Mouse (Mus musculus): ENCODE measurements at regions not wholly inside any gene's neighbourhood (a gene's known extent, or its start where the extent isn't known, plus 50 kb on each side); places are given as distances from the start of the nearest gene placed in this dataset.

DNA sequence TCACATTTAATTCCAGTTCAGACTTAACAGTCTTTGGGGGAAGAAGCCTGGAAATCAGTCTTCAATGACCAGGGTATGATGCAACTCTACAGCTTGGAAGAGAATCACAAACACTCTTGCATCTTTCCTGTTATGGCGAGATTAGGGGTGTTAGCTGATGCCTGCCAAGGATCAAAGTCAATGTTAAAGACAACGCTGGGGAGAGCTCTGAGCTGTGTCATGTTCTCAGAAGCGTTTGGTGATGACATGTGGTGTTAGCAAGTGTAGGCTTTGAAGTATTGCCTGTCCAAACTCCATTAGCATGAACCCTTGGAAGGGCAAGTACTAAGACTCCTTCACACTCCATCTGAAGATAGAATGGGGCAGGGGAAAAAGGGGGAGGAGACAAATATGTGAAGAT, 187.7 kb upstream of the 1700056E22Rik start:
- TF ChIP-seq EP300 (IDR thresholded peaks at IDR 0.05; ENCODE audit: low read depth in 1 of 2, low read length in 2 of 2) (no peak), ZNF384 (IDR thresholded peaks at IDR 0.05; ENCODE audit: low read depth, low read length) (no peak), MAX (IDR thresholded peaks at IDR 0.05; ENCODE audit: low read length) (no peak), MAZ (IDR thresholded peaks at IDR 0.05; ENCODE audit: low read depth, low read length) (no peak), CHD1 (IDR thresholded peaks at IDR 0.05; ENCODE audit: low read depth, low read length) (no peak), POLR2A (IDR thresholded peaks at IDR 0.05; ENCODE audit: control insufficient read depth in 1 of 2, insufficient read depth in 1 of 2, low read depth in 1 of 2, low read length in 2 of 2, poor library complexity in 1 of 2) (no peak), CTCF (IDR thresholded peaks at IDR 0.05 in 2 of 3, conservative IDR thresholded peaks at IDR 0.05 in 1 of 3; ENCODE audit: control insufficient read depth in 1 of 3, insufficient read depth in 1 of 3, low read depth in 2 of 3, low read length in 3 of 3, poor library complexity in 1 of 3, severe bottlenecking in 1 of 3) (no peak), MAFK (IDR thresholded peaks at IDR 0.05; ENCODE audit: borderline replicate concordance, low read depth, low read length) (no peak), POLR2AphosphoS2 (IDR thresholded peaks at IDR 0.05; ENCODE audit: low read length) (no peak), ZC3H11A (IDR thresholded peaks at IDR 0.05; ENCODE audit: low read depth, low read length) (no peak), GABPA (IDR thresholded peaks at IDR 0.05; ENCODE audit: low read depth, low read length) (no peak), GATA1 (IDR thresholded peaks at IDR 0.05; ENCODE audit: low read depth, low read length) (no peak), ETS1 (IDR thresholded peaks at IDR 0.05; ENCODE audit: low read depth, low read length) (no peak)

Measured in MEL (cell line).